Mouse (Mus musculus) gastrocnemius, postnatal 25 days (tissue): ENCODE data around the gene Fcmr. TPM values are rescaled to one million over a fixed set of nuclear protein-coding genes. Genes with fewer than 3 reads are reported as not detected.

Experiments used
- DNase-seq: peaks from one replicate; pipeline ENCODE4 v3.0.0; 2022
- long read RNA-seq, 2 experiments: library from polyadenylated mRNA; stranded (forward); transcript quantifications; one replicate each; pipeline ENCODE4 v2.0.0; 2021
- total RNA-seq, 2 experiments: library from RNA; stranded (reverse); gene quantifications; 1 replicate in 1 of 2; 2 replicates in 1 of 2; pipeline ENCODE4 v1.2.3; 2021

The Fcmr gene
- not detected for total RNA-seq
- long read RNA-seq, experiment 1, result 0 reads
- long read RNA-seq, experiment 2, result 0 reads

DNA sequence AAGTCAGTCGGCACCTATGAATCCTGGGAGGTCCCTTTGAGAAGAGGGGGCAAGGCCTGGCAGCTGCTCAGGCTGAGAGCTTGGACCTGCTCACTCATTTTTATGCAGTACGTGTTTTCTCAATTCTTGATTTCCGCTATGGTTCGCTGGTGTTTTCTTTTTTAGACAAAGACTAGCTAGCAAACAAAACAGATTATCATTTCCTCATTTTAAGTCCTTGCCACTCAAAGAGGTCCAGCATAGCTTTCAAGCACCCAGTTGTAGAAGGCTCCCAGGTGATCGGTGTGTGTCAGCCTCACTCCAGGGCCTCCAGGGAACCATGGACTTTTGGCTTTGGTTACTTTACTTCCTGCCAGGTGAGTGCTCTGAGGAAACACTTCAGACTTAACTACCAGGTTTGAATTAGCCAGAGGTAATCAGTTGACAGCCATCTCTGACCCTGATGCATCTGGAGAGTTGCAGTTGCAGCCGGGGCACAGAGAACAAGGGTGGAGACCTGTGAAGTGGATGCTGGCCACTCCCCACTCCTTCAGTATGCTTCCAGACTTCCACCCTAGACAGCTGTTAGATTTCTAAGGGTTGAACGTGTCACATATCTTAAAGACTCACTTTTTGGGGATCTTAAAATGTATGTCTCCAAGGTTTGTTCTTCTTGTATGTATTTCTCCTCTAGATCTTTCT, at the start of gene Fcmr:
Gene Fcmr (plus strand): TSS at position 129 of the 681 bp plus-strand sequence.
- no peak for DNase-seq

DNA sequence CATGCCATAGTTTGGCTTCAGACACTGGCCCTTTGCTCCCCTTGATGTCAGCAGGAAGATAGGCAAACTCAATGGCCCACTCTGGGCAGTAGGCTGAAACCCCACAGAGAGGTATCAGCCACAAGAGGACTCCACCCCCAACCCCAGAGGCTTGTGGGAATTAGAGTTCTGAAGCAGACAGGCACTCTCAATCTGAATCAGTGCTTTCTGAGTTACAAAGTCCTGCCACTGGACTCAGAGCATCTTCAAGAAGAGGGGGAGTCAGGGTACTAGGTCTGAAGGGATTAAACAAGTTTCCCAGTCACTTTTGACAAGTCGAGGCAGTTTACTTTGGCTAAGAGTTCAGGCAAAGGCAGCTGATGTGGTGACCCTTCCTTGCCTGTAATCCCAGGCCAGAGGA, 45.7 kb upstream of the Fcmr start:
- no peak for DNase-seq

DNA sequence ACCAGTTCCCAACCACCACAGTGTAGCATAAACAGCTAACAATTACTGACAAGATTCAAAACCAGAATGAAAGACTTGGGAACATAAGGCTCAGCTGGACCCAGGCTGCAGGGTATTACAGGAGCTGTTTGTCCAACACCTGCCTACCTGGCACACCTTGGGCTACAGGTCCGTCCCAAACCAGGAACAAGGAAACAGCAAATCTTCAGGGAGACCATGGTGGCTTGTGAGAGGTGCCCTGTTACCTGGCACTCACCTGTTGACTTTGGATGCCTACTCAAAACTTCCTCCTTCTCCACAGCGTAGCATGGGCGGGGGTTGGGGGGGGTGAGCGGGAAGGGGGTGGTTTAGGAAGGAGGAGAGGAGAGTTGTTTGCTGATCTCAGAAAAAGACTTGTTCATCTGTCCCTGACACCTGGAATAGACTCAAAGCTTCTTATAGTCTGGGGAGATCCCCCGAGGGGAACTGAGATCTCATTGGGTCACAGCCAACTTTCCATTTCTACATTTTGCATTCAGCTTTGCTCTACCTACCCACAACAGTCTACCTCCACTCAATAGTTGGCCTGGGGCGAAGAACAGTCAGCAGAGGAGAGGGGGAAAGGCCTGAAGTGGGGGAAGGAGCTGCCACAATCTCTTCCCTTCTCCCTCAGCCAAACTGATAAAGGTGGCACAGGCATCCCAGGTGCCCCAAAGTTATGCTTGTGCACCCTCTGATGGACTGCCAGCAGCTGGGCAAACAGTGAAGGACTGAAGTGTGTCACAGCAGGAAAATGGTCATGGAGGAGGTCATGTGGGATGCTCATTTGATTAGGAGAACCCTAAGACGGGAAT, 44.9 kb upstream of the Fcmr start:
- DNase-seq, result no peak

DNA sequence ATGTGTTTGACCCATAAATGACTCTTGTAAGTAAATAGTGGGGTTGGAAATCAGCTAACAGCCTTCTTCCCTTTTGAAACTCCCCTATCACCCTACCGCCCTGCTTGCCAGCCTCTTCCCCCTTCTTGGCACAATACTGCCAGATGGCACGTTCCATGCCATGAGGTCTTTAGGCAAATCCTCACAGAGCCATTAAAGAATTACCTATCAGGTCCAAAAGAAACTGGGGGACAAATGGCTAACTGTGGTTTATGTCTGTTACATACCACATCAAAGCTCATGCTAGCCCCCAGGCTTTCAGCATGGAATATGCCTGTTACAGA, 44.4 kb upstream of the Fcmr start:
- DNase-seq, result no peak

DNA sequence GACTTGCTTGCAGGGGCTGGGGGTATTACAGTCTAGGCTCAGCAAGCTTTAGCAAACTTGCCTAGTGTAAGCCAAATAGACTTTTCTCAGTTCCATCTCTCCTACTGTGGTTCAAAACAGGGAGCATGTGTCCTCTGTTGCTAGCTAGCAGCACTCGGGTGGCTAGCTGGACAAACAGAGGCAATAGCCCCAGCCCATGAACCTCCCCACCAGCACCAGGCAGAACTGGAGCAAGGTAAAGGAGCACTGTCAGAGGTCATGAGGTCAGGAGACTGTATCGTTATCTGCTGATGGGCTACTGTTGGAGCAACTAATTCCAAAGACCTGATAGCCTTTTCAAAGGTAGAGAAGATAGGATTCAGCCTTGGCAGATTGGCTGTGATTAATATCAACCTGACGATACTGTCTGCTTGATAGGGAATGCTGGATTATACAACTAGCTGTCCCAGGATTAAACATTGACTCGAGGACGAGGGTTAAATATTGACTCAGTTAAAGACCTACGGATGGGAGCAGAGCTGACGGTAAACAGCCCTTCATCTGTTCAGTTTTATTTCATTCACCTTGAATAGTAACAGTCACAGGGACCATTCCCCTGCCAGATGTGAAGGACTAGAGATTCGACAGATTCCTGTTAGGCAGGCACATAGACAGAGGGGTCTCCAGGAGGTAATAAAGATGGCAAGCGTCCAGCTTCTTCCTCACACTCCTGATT, 43.4 kb upstream of the Fcmr start:
- no peak for DNase-seq

DNA sequence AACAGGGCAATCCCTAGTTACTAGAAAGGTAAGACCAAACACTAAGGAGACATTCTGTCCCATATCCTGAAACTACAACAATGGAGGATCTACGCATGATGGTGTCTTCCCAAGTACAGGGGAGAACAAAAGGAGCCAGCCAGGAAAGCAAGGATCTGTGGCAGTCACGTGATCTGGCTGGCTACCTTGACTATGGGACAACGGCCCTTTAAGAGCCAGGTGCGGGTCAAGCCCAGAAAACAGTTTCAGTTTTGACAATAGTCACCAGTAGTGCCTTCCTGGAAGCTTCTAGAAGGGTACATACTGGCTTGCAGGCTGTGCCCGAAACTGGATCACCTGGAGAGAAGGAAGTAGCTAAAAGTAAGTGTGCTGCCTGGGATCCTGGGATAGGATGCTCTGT, 39.0 kb upstream of the Fcmr start, which contains the start of gene Pigr:
Gene Pigr (plus strand): TSS at position 237 of the 400 bp plus-strand sequence.
- DNase-seq, result no peak

DNA sequence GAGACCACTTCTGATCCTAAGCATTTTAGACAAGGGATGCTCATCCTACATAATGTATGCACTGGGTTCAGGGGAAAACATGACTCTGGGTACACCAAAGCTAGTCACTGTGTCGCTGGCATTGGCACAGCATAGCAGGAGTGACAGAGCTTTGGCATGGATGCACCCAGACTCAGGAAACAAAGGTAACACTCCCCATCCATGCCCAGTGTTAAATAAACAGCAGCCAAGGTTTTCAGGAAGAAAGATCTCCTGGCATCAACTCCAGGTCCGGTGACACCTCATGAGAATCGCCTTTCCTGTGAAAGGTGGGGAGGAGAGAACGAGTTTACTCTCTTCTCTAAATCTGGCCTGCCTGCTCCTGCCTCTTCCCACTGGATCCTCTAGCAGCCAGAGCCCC, 36.8 kb upstream of the Fcmr start:
- DNase-seq, result no peak

DNA sequence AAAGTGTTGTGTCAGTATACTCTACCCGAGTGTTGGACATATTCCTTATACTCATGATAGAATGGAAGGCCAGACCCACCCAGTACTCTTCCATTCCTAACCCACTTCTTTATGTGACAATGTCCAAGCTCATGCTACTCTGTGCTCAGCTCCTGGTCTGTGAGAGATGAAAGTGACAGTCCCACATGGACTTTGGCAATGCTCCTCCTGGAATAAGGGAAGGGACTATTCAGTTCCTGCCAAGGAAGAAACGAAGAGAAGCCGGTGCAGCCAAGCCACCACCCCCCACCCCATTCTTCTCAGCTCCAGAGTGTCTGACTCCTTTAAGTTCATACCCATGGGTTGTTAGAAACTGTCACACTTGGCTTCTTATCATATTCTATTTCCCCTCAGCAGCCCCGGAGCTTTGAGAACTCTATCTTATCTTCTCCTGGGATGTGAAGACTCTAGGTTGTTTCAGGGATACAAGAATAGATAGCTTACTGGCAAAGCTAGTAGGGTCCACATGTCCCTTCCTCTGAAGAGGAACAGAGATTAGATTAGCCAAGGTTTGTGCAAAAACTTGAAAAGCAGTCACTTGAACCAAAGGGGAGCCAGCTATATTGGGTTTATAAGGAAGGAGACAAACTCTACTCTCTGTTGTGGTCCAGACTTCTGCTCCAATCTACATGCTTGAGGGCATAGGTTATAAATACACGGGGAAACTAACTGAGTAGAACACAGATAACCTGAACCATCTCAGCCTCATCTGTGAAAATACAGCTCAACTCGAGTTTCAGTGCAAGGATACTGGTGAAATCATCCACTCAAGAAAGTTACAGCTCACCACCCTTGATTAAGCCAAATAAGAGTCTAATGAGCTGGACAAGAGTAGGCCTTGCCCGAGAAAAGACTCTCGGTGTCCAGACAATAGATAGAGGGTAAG, 35.3 kb upstream of the Fcmr start:
- DNase-seq, result no peak

DNA sequence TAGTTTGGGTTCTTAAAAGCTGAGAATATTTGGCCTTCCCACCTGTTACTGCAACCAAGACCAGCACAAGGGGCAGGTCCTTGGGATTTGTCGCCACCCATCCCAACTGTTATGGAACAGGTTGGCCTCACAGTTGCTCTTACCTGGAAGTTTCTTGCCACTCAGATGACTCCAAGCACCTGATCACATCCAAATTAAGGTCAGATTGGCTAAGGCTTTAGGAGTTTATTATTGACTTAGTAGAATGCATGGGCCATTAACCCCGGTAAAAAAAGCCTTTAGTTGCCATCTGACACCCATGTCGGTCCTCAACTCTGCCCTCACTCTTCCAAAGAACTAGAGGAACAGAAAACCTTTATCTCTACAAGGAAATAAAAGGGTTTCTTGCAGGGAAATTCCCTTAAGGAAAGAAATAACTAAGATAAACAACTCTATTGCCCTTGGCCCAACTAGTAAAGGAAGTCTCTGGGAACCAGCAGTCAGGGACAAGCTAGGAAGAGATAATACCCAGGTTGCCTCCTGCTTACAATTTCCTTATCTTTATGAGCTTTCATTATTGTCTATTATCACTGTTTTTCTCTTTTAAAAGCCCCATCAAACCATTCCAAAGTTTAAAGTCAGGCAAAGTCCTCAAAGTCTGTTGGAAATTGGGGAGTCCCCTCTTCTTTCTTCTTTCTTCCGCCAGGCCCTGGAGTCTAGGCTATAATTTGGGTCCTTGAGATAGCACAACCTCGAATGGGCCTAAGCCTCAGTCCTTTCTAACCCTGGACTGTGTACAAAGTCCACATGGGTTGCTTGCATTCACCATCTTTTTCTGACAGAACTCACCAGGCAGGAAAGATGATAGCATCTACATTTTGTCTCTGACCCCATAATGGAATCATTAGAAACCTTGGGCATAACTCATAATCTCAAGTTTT, 33.0 kb upstream of the Fcmr start:
- DNase-seq, result no peak

DNA sequence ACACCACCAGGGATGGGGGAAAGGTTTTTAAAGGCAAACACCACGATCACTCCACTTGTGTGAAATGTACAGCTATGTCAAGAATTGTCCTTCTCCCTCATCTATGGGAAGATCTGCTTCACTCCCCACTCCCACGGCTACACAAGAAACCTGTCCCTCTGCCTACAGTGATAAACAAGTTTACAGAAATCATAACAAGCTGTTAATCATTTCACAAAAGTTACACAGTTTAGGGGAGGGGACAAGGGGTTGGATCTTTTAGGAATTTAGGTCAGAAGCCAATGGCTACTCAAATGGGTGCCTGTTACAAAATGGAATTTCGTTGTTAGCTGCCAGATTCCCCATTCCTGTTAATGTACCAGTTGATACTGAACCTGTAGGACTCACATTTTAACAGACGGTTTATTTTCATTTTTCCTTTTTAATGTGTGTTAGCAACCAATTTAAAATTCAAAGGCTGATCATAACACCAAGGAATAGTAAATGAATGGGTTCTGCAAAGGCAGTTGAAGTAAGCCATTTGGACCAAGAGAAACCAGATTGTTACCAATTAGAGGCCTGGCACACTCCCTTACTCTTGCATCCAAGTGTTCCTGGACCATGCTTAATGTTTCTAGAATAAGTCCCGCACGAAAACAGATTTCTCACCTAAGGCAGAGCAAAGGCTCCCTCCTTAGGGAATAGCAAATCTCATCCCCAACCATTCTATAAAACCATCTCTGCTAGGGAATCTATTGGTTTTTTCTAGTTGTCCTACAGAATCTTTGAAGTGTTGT, 30.1 kb upstream of the Fcmr start:
- DNase-seq, result no peak

DNA sequence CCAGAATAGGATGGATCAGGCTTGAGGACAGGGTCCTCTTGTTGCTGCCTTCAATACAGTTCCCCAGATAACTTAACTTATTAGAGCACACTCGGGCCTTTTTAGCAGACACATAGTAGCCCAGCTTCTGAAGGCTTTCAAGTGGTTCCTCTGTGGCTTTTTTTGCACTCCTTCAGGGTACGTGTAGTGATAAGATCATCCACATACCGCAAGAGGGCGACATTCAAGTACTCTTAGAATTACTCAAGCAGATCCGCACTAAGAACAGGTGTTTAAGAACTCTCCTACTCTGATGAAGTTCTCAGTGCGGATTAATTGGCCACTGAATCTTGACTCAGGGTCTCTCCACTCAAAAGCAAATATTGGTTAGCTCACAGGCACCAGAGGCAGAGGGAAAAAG, 27.2 kb upstream of the Fcmr start:
- DNase-seq, result no peak

DNA sequence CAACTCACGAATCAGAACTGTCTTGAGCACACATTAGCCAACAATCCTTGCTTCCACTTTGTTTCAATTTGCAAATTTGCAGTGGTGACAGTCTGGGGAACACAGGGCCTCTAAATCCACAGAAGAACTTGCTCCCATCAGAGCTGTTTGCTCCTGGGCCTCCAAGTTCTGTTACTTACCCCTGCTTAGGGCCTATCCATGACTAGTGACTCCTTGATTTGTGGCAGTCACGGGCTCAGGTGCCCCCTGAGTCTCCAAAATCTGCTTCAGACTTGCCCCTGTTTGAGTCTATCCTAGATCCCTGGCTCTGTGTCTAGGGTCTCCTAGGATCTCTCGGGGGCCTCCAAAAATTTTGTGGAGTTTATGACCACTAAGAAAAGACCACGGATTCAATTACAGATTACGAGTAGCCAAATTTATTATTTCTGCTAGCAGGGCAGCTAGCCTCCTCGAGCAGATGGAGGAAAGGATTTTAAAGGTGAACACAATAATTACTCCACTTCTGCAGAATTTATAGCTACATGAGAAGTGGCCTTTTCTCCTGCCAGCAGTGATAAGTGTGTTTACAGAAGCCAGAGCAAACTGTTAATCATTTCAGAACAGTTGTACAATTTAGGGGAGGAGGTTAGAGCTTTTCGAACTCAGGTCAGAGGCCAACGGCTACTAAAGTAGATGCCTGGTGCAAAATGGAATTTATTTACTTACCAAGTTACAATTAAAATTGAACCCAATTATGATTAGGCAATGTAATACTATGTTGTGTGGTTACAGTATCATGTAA, 24.7 kb upstream of the Fcmr start:
- no peak for DNase-seq

DNA sequence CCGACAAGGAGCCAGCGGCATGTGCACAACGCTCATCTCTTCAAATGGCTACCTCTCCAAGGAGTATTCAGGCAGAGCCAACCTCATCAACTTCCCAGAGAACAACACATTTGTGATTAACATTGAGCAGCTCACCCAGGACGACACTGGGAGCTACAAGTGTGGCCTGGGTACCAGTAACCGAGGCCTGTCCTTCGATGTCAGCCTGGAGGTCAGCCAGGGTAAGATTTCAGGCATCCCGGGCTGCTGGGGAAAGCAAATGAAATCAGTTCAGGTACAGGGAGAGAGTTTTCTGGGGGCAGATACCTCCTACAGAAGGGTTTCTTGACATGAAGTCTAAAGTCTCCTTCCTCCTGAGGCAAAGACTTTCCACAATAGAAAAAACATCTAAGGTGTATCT, 23.8 kb upstream of the Fcmr start:
- no peak for DNase-seq

DNA sequence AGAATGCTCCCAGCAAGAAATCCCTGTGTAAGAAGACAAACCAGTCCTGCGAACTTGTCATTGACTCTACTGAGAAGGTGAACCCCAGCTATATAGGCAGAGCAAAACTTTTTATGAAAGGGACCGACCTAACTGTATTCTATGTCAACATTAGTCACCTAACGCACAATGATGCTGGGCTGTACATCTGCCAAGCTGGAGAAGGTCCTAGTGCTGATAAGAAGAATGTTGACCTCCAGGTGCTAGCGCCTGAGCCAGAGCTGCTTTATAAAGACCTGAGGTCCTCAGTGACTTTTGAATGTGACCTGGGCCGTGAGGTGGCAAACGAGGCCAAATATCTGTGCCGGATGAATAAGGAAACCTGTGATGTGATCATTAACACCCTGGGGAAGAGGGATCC, 21.0 kb upstream of the Fcmr start:
- DNase-seq, result no peak

DNA sequence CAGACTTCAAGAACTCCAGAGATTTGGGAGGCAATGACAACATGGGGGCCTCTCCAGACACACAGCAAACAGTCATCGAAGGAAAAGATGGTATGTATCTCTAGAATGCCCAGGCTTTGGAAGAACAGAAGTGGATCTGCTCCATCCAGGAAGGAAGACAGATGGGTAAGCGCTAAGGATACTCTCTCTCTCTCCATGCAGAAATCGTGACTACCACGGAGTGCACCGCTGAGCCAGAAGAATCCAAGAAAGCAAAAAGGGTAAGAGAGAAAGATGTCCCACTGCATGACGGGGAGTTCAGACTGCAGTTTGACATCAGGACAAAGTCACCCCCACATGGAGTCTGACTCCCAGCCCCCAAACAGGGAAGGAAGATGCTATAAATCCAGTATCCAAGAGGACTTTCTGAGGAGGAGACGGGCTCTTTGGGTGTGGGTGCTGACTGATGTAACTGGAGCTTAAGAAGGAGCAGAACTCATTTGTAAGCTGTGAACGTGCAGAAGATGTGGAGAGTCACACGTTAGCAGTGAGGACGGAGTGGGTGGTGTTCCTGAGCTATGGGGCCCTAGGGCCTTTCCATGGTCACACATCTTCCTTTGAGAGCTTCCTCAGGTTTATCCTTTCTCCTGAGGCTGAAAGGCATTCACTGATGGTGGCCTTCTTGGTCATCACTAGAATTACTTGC, 15.8 kb upstream of the Fcmr start:
- DNase-seq, result no peak

DNA sequence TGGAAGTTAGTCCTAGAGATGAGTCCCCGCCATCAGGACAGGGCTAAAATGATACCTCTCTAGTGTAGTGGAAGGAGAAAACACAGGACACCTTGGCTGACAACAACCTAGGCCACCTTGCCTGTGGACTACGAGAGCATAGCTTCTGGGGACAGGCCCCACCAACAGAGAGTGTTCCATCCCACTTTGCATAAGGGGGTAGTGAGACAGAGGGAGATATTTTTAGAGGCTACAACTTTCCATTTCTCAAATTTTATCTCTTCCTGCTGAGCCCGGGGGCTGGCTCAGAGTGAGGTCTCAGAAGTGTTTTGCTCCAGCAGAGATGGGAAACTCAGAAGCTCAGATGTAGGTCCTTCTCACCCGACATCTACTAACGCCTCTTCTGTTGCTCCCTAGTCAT, 15.1 kb upstream of the Fcmr start:
- no peak for DNase-seq

DNA sequence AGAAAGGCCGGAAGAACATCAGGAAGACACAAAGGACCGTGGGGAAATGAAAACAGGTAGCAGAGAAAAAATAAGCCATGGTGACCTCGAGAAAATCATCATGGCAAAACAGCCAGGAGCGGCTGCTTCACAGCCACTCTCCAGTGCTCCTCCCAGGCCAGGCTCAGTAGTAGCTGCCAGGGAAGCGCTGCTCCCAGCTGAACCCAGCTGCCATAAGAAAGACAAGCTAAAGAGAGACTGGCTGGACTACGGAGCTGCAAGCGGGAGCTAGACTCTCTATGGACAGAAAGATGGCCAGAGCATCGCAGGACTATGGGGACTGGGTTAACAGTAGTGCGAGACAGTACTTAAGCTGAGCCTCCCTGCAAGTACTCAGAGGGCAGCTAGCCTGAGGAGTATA, 10.7 kb upstream of the Fcmr start:
- no peak for DNase-seq

DNA sequence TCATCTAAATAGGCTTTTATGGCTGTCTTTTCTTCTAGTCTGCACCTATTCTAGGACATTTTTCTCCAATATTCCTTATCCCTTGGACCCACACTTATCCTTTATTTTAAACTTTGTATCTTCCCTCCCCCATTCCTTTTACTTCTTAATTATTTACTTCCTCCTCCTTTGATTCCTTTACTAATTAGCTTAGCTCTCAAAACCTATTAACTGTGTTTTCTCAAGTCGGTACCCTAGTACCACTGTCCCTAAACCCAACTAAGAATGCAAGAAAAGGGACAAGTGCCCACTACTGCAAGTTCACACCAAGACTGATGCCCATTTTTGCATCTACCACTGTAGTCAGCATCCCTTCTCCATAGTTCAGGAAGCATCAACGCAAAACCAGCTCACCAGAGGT, 9.7 kb upstream of the Fcmr start:
- no peak for DNase-seq

DNA sequence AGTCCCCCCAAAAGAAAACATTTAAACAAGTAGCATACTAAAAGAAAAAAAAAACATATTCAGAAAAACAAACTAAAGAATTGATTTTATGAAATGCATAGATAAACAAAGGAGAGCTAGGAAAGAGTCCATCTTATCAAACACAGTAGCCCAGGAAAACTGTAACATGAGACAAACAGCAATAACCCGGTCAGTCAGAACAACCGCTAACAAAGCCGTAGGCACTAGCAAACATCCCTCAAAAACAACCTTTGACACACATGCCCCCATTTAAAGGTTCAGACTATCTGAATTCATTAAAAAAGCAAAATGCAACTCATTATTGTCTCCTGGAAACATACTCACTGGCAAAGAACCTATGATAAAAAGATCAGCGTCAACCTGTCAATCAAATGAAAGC, 8.0 kb upstream of the Fcmr start:
- DNase-seq, result no peak
